In the genomic region with DNA sequence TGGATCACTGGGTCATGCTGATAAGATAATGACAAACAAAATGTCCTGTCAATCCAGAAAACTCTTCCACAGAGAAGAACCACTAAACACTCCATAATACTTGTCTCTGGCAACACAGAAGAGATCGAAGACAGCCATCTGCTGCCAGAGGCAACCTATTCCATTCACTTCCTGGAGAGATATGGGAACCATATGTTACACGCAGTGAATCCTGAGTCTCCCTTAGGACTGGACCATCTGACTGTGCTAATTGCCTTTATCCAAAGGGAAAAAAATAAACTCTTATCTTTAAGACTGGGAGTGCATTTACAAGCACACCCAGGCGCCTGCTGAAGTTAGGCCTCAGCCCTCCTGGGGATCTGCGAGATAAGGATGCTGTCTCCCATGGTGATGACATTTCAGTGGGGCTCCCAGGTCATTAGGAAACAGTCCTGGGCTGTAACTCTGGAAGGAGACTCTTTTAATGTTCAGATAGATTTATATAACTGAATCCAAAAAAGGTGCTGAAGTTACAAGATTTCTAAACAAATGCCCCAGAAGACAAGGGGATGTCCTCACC, we compare ENCODE assay signal across 11 mouse cellular contexts. TPM values are rescaled to one million over a fixed set of nuclear protein-coding genes. Genes with fewer than 3 reads are reported as not detected.
DNase-seq lines count a peak whose midpoint lies in the region; ATAC-seq and TF ChIP-seq lines count a peak whose summit lies in the region.
"Had no signal": no experiment of that assay in that cellular context is flagged by ENCODE, and none has a peak within 500 bp of the region (broad histone marks: within the 10 kb centered on the region; RNA-seq: fewer than 3 reads in every experiment).

No protein-coding gene starts in this region.

- 0 out of 2 replicates have a peak, but pooled peaks cover 2% of the 10 kb centered on the region for H3K27me3 ChIP-seq in heart, embryonic 15.5 days
- no peaks in the 10 kb centered on the region for H3K27me3 ChIP-seq in stomach, embryonic 14.5 days (ENCODE audit: control insufficient read depth, insufficient read depth, low read length)
- H3K27me3 ChIP-seq in stomach, postnatal 0 days (ENCODE audit: control insufficient read depth, insufficient read depth, low read length): no peaks in the 10 kb centered on the region
- H3K27me3 ChIP-seq in forebrain, postnatal 0 days (ENCODE audit: insufficient read depth, low read length): no peaks in the 10 kb centered on the region

- H3K4me2 ChIP-seq in heart, embryonic 15.5 days: no peak overlapping the region
- H3K4me2 ChIP-seq in stomach, embryonic 14.5 days (replicated peaks; ENCODE audit: low read depth, low read length): no peak overlapping the region
- no peak overlapping the region for H3K4me2 ChIP-seq in stomach, postnatal 0 days (replicated peaks; ENCODE audit: low read depth)
- H3K4me2 ChIP-seq in forebrain, postnatal 0 days (ENCODE audit: low read depth): no peak overlapping the region

- TF ChIP-seq EP300 in stomach, postnatal 0 days (optimal IDR thresholded peaks at IDR 0.05): no peak

- peaks cover 81% of the 10 kb centered on the region for H3K4me1 ChIP-seq in heart, embryonic 15.5 days (replicated peaks)
- peaks cover 16% of the 10 kb centered on the region for H3K4me1 ChIP-seq in stomach, embryonic 14.5 days (ENCODE audit: control insufficient read depth, insufficient read depth, low read length)
- H3K4me1 ChIP-seq in stomach, postnatal 0 days (replicated peaks; ENCODE audit: control insufficient read depth, insufficient read depth): peaks cover 2% of the 10 kb centered on the region; the same call in 1 of the 2 replicates
- H3K4me1 ChIP-seq in forebrain, postnatal 0 days (ENCODE audit: insufficient read depth): no peaks in the 10 kb centered on the region

- WGBS in heart, embryonic 15.5 days: 28% methylated on average over 4 of the region's 4 CpGs
- 32% methylated on average over 4 of the region's 4 CpGs for WGBS in stomach, embryonic 14.5 days
- 58% methylated on average over 4 of the region's 4 CpGs for WGBS in stomach, postnatal 0 days
- WGBS in forebrain, postnatal 0 days: 58% methylated on average over 4 of the region's 4 CpGs

- no peak overlapping the region for H3K4me3 ChIP-seq in heart, embryonic 15.5 days
- no peak overlapping the region for H3K4me3 ChIP-seq in stomach, embryonic 14.5 days (ENCODE audit: low read depth, low read length)
- H3K4me3 ChIP-seq in stomach, postnatal 0 days (ENCODE audit: low read depth, low read length): no peak overlapping the region
- no peak overlapping the region for H3K4me3 ChIP-seq in forebrain, postnatal 0 days (ENCODE audit: low read depth, low read length)
- H3K4me3 ChIP-seq in left cerebral cortex, adult 2 months: no peak overlapping the region

- H3K9ac ChIP-seq in heart, embryonic 15.5 days: no peak overlapping the region
- H3K9ac ChIP-seq in stomach, embryonic 14.5 days (replicated peaks; ENCODE audit: low read depth, low read length): no peak overlapping the region
- H3K9ac ChIP-seq in stomach, postnatal 0 days (ENCODE audit: low read length): no peak overlapping the region
- no peak overlapping the region for H3K9ac ChIP-seq in forebrain, postnatal 0 days

- no peaks in the 10 kb centered on the region for H3K9me3 ChIP-seq in heart, embryonic 15.5 days (replicated peaks)
- H3K9me3 ChIP-seq in stomach, embryonic 14.5 days (ENCODE audit: control insufficient read depth, low read depth, low read length): no peaks in the 10 kb centered on the region
- no peaks in the 10 kb centered on the region for H3K9me3 ChIP-seq in stomach, postnatal 0 days (ENCODE audit: control insufficient read depth, low read length)
- no peaks in the 10 kb centered on the region for H3K9me3 ChIP-seq in forebrain, postnatal 0 days (ENCODE audit: low read length)

- TF ChIP-seq CTCF in stomach, postnatal 0 days (IDR thresholded peaks at IDR 0.05; ENCODE audit: low read depth): no peak
- no peak for TF ChIP-seq CTCF in forebrain, postnatal 0 days (IDR thresholded peaks at IDR 0.05; ENCODE audit: low read depth)
- no peak for TF ChIP-seq CTCF in left cerebral cortex, adult 2 months (IDR thresholded peaks at IDR 0.05)

- no peaks in the 10 kb centered on the region for H3K36me3 ChIP-seq in heart, embryonic 15.5 days
- H3K36me3 ChIP-seq in stomach, embryonic 14.5 days (ENCODE audit: control insufficient read depth, insufficient read depth, low read length): no peaks in the 10 kb centered on the region
- H3K36me3 ChIP-seq in stomach, postnatal 0 days (ENCODE audit: control insufficient read depth, insufficient read depth, low read length): no peaks in the 10 kb centered on the region
- H3K36me3 ChIP-seq in forebrain, postnatal 0 days (ENCODE audit: insufficient read depth): no peaks in the 10 kb centered on the region

- H3K27ac ChIP-seq in heart, embryonic 15.5 days: peak overlapping the region; percentile 86
- peak overlapping the region; percentile 3; the same call in 1 of the 2 replicates for H3K27ac ChIP-seq in stomach, embryonic 14.5 days (ENCODE audit: low read length)
- H3K27ac ChIP-seq in stomach, postnatal 0 days (replicated peaks): no peak overlapping the region
- H3K27ac ChIP-seq in forebrain, postnatal 0 days (ENCODE audit: low read depth, low read length): 0 out of 2 replicates have a peak overlapping the region, but pooled peaks have one; percentile 35
- H3K27ac ChIP-seq in left cerebral cortex, adult 2 months: no peak overlapping the region

- intact Hi-C loops in left cerebral cortex, adult 2 months (cut with DNase I): no loop called here

- 0 out of 2 replicates have a peak, but pooled peaks have one; percentile 8 for ATAC-seq in heart, embryonic 15.5 days (replicated peaks; ENCODE audit: insufficient number of reproducible peaks, insufficient read depth, low FRiP score, low read depth)
- ATAC-seq in stomach, embryonic 14.5 days (ENCODE audit: insufficient number of reproducible peaks, insufficient read depth, low FRiP score, low read depth): no peak
- ATAC-seq in stomach, postnatal 0 days (ENCODE audit: low FRiP score, low TSS enrichment): no peak
- peak; percentile 72 for ATAC-seq in forebrain, postnatal 0 days

- DNase-seq in heart, postnatal 4 days: no peak
- DNase-seq in stomach, postnatal 0 days (ENCODE audit: low spot score): no peak
- no peak for DNase-seq in forebrain, postnatal 0 days
- DNase-seq in thymus, postnatal 14 days: no peak
- no peak for DNase-seq in thymus, postnatal 4 days
- no peak for DNase-seq in left cerebral cortex, adult 2 months (ENCODE audit: extremely low spot score in 1 of 2, low spot score in 2 of 2)
- DNase-seq: midbrain, embryonic 14.5 days had no signal

RNA-seq across cellular contexts. Expression of gene Myl7, which starts 5.7 kb away (rescaled TPM):
- 3,544 and 4,168 TPM in 2 replicates for polyA plus RNA-seq in heart, embryonic 15.5 days (2015; fragmentation: Nextera tagmentation; extraction: Ambion mirVana)
- 1,000 to 10,000 TPM; 1,420 to 1,616 TPM for total RNA-seq in heart, postnatal 4 days (2021)
- polyA plus RNA-seq in stomach, embryonic 14.5 days (2014; fragmentation: Nextera tagmentation; extraction: Ambion mirVana): 4.9 and 8.4 TPM in 2 replicates
- polyA plus RNA-seq in stomach, postnatal 0 days (2015; fragmentation: Nextera tagmentation; extraction: Ambion mirVana): 147 and 150 TPM in 2 replicates
- total RNA-seq in forebrain, postnatal 0 days (2014; rRNA removed): not detected in 2 replicates
- not detected in 2 replicates for polyA plus RNA-seq in forebrain, postnatal 0 days (2015; fragmentation: Nextera tagmentation; extraction: Ambion mirVana)
- not detected for total RNA-seq in left cerebral cortex, adult 2 months (2021)
- total RNA-seq: common myeloid progenitor, adult 5-6 weeks; gastrocnemius, adult 18-20 months had no signal
- polyA plus RNA-seq: midbrain, embryonic 14.5 days had no signal

RNA-seq across cellular contexts. Expression of gene Pold2, which starts 14.8 kb away (rescaled TPM):
- 96.4 and 112 TPM in 2 replicates for polyA plus RNA-seq in heart, embryonic 15.5 days (2015; fragmentation: Nextera tagmentation; extraction: Ambion mirVana)
- 10 to 100 TPM; 68.5 to 70.2 TPM for total RNA-seq in heart, postnatal 4 days (2021)
- 101 and 112 TPM in 2 replicates for polyA plus RNA-seq in stomach, embryonic 14.5 days (2014; fragmentation: Nextera tagmentation; extraction: Ambion mirVana)
- polyA plus RNA-seq in stomach, postnatal 0 days (2015; fragmentation: Nextera tagmentation; extraction: Ambion mirVana): 49.3 and 51.1 TPM in 2 replicates
- total RNA-seq in forebrain, postnatal 0 days (2014; rRNA removed): 20.4 and 29.0 TPM in 2 replicates
- polyA plus RNA-seq in forebrain, postnatal 0 days (2015; fragmentation: Nextera tagmentation; extraction: Ambion mirVana): 48.0 and 51.3 TPM in 2 replicates
- total RNA-seq in left cerebral cortex, adult 2 months (2021): 10 to 100 TPM; 18.7 to 20.7 TPM

RNA-seq across cellular contexts. Expression of gene Aebp1, which starts 31.1 kb away (rescaled TPM):
- 31.7 and 43.7 TPM in 2 replicates for polyA plus RNA-seq in heart, embryonic 15.5 days (2015; fragmentation: Nextera tagmentation; extraction: Ambion mirVana)
- total RNA-seq in heart, postnatal 4 days (2021): 10 to 100 TPM; 38.7 to 39.6 TPM
- 29.2 and 30.3 TPM in 2 replicates for polyA plus RNA-seq in stomach, embryonic 14.5 days (2014; fragmentation: Nextera tagmentation; extraction: Ambion mirVana)
- 19.6 and 21.9 TPM in 2 replicates for polyA plus RNA-seq in stomach, postnatal 0 days (2015; fragmentation: Nextera tagmentation; extraction: Ambion mirVana)
- total RNA-seq in forebrain, postnatal 0 days (2014; rRNA removed): 9.8 and 14.9 TPM in 2 replicates
- 15.9 and 19.8 TPM in 2 replicates for polyA plus RNA-seq in forebrain, postnatal 0 days (2015; fragmentation: Nextera tagmentation; extraction: Ambion mirVana)
- 10 to 100 TPM; 16.5 to 22.8 TPM for total RNA-seq in left cerebral cortex, adult 2 months (2021)
- total RNA-seq: common myeloid progenitor, adult 5-6 weeks had no signal

RNA-seq across cellular contexts. Expression of gene Polm, which starts 55.1 kb away (rescaled TPM):
- polyA plus RNA-seq in heart, embryonic 15.5 days (2015; fragmentation: Nextera tagmentation; extraction: Ambion mirVana): 6.0 and 7.6 TPM in 2 replicates
- total RNA-seq in heart, postnatal 4 days (2021): 1 to 10 TPM; 5.6 to 6.5 TPM
- 8.4 and 10.3 TPM in 2 replicates for polyA plus RNA-seq in stomach, embryonic 14.5 days (2014; fragmentation: Nextera tagmentation; extraction: Ambion mirVana)
- 5.7 and 6.3 TPM in 2 replicates for polyA plus RNA-seq in stomach, postnatal 0 days (2015; fragmentation: Nextera tagmentation; extraction: Ambion mirVana)
- 7.5 and 9.7 TPM in 2 replicates for total RNA-seq in forebrain, postnatal 0 days (2014; rRNA removed)
- 4.6 and 6.0 TPM in 2 replicates for polyA plus RNA-seq in forebrain, postnatal 0 days (2015; fragmentation: Nextera tagmentation; extraction: Ambion mirVana)
- 10 to 100 TPM in 1 of 2 experiments, 1 to 10 TPM in 1; 8.6 to 10.5 TPM for total RNA-seq in left cerebral cortex, adult 2 months (2021)

RNA-seq across cellular contexts. Expression of gene Gck, which starts 57.0 kb away (rescaled TPM):
- polyA plus RNA-seq in heart, embryonic 15.5 days (2015; fragmentation: Nextera tagmentation; extraction: Ambion mirVana): 0.72 and 2.0 TPM in 2 replicates
- not detected for total RNA-seq in heart, postnatal 4 days (2021)
- 0.75 and 2.0 TPM in 2 replicates for polyA plus RNA-seq in stomach, embryonic 14.5 days (2014; fragmentation: Nextera tagmentation; extraction: Ambion mirVana)
- 1.9 and 2.0 TPM in 2 replicates for polyA plus RNA-seq in stomach, postnatal 0 days (2015; fragmentation: Nextera tagmentation; extraction: Ambion mirVana)
- 8.6 and 12.9 TPM in 2 replicates for total RNA-seq in forebrain, postnatal 0 days (2014; rRNA removed)
- 7.1 and 7.2 TPM in 2 replicates for polyA plus RNA-seq in forebrain, postnatal 0 days (2015; fragmentation: Nextera tagmentation; extraction: Ambion mirVana)
- total RNA-seq in left cerebral cortex, adult 2 months (2021): 1 to 10 TPM; 1.7 to 2.4 TPM
- total RNA-seq: common myeloid progenitor, adult 5-6 weeks had no signal

Comparison
In these comparisons a context has a peak if more than half of its experiments do, and no peak if none do; other contexts are left out.
1. H3K27ac ChIP-seq: peak in heart, embryonic 15.5 days (single experiment), stomach, embryonic 14.5 days (single experiment) and forebrain, postnatal 0 days (single experiment); none in stomach, postnatal 0 days (single experiment) and left cerebral cortex, adult 2 months (single experiment).
2. ATAC-seq: peak in heart, embryonic 15.5 days (single experiment) and forebrain, postnatal 0 days (single experiment); none in stomach, embryonic 14.5 days (single experiment) and stomach, postnatal 0 days (single experiment).
3. RNA of gene Myl7, which starts 5.7 kb away (polyA plus RNA-seq): 3,544 to 4,168 TPM in heart, embryonic 15.5 days; 147 to 150 TPM in stomach, postnatal 0 days, 4.9 to 8.4 TPM in stomach, embryonic 14.5 days and not detected in forebrain, postnatal 0 days; every median in the first group is over 10 times any median in the second.